Mouse (Mus musculus): ENCODE measurements around the gene Tpcn1. TPM values are rescaled to one million over a fixed set of nuclear protein-coding genes. Genes with fewer than 3 reads are reported as not detected.
A peak's percentile ranks its signal among the peaks of the same experiment; 100 is the strongest.

Tpcn1 gene
- polyA plus RNA-seq, 1 experiment from 2014 or later: 18.3 TPM

DNA sequence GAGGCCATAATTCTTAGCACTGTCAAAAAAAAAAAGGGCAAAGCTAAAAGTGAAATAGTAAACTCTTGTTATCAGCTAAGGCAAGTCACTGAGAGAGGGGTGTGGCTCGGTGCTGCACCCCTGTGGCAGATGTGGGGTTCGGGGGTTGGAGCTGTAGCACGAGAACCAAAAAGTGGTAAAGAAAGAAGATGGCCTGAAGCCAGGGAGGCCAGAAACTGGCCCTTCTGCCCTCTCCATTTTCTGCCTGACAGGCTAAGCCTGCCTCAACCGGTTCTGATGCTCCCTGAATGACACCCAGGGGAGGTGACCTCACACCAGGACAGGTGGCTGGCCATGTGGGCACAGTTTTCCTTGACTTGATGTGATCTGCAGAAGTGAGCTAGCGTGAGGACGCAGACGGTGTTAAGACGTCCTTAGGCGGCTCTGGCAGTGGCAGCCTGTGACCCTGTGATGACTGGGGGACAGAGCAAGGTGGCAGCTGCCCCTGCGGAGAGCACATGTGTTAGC lies 10.5 kb downstream of the Tpcn1 start:
- peaks cover 25% of the 10 kb centered on the region for H3K4me1 ChIP-seq (replicated peaks; ENCODE audit: control insufficient read depth, insufficient read depth, low read length)
- H3K27ac ChIP-seq (ENCODE audit: low read length): no peak overlapping the region
- no peak for ATAC-seq

DNA sequence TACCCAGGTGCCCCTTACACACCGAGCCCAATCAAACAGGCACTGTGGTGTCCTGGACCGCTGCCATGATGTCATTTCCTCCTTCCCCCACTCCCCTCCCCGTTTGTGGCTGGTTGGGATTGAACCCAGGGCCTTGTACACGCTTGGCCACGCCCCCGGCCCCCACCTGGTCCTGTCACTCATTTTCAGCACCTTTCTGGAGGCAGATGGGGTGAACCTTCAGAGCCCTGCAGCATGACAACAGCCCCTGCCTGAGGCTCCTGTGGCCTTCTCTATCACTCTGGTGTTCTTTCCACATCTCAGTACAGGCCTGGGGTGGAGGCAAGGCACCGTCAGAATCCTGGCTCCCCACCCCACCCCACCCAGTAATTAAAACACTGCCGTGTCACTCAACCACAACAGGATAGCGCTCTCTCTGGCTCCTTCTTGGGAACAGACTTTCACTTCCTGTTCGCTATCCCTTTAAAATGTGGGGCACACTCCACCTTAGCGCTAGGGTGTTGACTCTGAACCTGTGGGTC lies 11.6 kb downstream of the Tpcn1 start:
- Histone ChIP-seq H3K4me1 (replicated peaks; ENCODE audit: control insufficient read depth, insufficient read depth, low read length) (peaks cover 28% of the 10 kb centered on the region), H3K36me3 (ENCODE audit: control insufficient read depth, insufficient read depth) (0 out of 2 replicates have a peak, but pooled peaks cover 2% of the 10 kb centered on the region), H3K27me3 (replicated peaks; ENCODE audit: control insufficient read depth, insufficient read depth, low read length) (no peaks in the 10 kb centered on the region), H3K9ac (replicated peaks; ENCODE audit: low read depth, low read length) (no peak overlapping the region), H3K4me2 (ENCODE audit: low read length) (no peak overlapping the region), H3K27ac (ENCODE audit: low read length) (no peak overlapping the region), H3K4me3 (replicated peaks; ENCODE audit: low read length) (no peak overlapping the region), H3K9me3 (ENCODE audit: control insufficient read depth, low read length) (no peaks in the 10 kb centered on the region)
- no peak for ATAC-seq
- WGBS: 78% methylated on average over 11 of the region's 11 CpGs

More for the DNA sequence above, 10.5 kb downstream of the Tpcn1 start:
- H3K36me3 ChIP-seq (ENCODE audit: control insufficient read depth, insufficient read depth): 0 out of 2 replicates have a peak, but pooled peaks cover 3% of the 10 kb centered on the region
- H3K9ac ChIP-seq (replicated peaks; ENCODE audit: low read depth, low read length): no peak overlapping the region
- H3K4me2 ChIP-seq (ENCODE audit: low read length): no peak overlapping the region
- no peaks in the 10 kb centered on the region for H3K27me3 ChIP-seq (replicated peaks; ENCODE audit: control insufficient read depth, insufficient read depth, low read length)
- H3K4me3 ChIP-seq (replicated peaks; ENCODE audit: low read length): no peak overlapping the region
- WGBS: 62% methylated on average over 10 of the region's 10 CpGs
- no peaks in the 10 kb centered on the region for H3K9me3 ChIP-seq (ENCODE audit: control insufficient read depth, low read length)

GRCm38 (mm10) chr5:120574469-120575063 lies 13.9 kb downstream of the Tpcn1 start:
- Histone ChIP-seq H3K27me3 (replicated peaks; ENCODE audit: control insufficient read depth, insufficient read depth, low read length) (no peaks in the 10 kb centered on the region), H3K9me3 (ENCODE audit: control insufficient read depth, low read length) (no peaks in the 10 kb centered on the region), H3K4me3 (replicated peaks; ENCODE audit: low read length) (no peak overlapping the region), H3K4me2 (ENCODE audit: low read length) (no peak overlapping the region), H3K4me1 (replicated peaks; ENCODE audit: control insufficient read depth, insufficient read depth, low read length) (peaks cover 32% of the 10 kb centered on the region), H3K27ac (ENCODE audit: low read length) (no peak overlapping the region), H3K9ac (replicated peaks; ENCODE audit: low read depth, low read length) (no peak overlapping the region), H3K36me3 (ENCODE audit: control insufficient read depth, insufficient read depth) (no peaks in the 10 kb centered on the region)
- no peak for ATAC-seq
- WGBS: 77% methylated on average over 10 of the region's 10 CpGs

DNA sequence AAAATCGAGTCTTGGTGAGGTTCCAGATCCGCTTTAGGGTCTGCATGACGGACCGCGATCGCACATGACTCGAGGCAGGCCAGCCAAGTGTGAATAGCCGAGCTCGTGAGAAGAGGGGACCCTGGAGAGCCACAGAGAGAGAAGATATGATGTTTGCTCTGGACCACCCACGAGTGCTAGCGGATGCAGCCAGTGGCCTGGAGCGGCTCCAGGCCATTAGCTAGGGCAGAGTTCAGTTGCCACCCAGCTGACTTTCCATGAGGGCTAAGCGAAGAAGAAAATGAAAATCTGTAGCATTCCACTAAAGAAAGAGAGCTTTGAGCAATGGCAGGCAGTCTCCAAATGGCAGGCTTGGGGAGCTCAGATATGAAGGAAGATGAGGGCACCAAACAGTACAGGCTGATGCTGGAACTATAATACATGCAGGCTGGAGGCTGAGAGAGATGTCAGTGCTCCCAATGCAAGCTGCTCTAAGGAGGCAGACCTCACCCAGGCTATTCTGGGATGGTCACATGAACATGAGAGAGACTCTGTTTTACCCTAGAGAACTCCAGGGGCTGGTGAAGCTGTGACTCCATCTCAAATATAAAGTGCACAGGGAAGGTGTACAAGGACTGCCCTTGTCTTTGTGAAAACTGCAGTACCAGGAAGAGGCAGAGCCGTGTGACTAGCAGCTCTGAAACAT lies 17.3 kb downstream of the Tpcn1 start:
- no peak overlapping the region for H3K9ac ChIP-seq (replicated peaks; ENCODE audit: low read depth, low read length)
- no peak overlapping the region for H3K4me3 ChIP-seq (replicated peaks; ENCODE audit: low read length)
- no peak overlapping the region for H3K27ac ChIP-seq (ENCODE audit: low read length)
- H3K27me3 ChIP-seq (replicated peaks; ENCODE audit: control insufficient read depth, insufficient read depth, low read length): no peaks in the 10 kb centered on the region
- no peak overlapping the region for H3K4me2 ChIP-seq (ENCODE audit: low read length)
- 57% methylated on average over 14 of the region's 14 CpGs for WGBS
- H3K36me3 ChIP-seq (ENCODE audit: control insufficient read depth, insufficient read depth): no peaks in the 10 kb centered on the region
- H3K9me3 ChIP-seq (ENCODE audit: control insufficient read depth, low read length): no peaks in the 10 kb centered on the region
- ATAC-seq: no peak
- H3K4me1 ChIP-seq (replicated peaks; ENCODE audit: control insufficient read depth, insufficient read depth, low read length): peaks cover 47% of the 10 kb centered on the region

DNA sequence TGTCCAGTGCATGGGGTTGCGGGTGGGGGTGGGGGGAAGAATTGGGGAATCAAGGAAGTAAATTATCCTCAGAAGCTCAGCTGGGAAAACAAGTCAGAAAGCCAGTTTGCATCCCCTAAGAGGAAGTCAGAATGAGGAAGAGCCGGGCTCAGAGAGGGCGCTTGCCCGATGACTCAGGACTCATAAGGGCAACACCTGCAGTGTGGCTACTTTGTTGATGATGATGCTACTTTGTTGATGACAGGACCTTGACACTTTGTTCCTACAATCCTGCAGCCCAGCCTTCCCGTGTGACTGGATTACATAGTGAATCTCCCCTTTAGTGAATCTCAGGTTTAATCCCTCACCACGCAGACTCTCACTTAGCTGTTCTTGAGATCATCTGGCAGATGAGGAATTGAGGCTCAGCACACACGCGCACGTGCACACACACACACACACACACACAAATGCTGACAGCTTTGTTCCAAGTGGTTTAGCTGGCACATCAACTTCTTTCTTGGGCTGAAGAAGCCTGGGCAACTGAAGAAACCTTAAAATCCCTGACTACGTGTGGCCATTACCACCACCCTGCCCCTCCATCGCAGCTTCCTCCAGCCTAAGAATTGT lies 18.1 kb downstream of the Tpcn1 start:
- H3K4me3 ChIP-seq (replicated peaks; ENCODE audit: low read length): no peak overlapping the region
- ATAC-seq: no peak
- H3K9me3 ChIP-seq (ENCODE audit: control insufficient read depth, low read length): no peaks in the 10 kb centered on the region
- no peak overlapping the region for H3K27ac ChIP-seq (ENCODE audit: low read length)
- H3K9ac ChIP-seq (replicated peaks; ENCODE audit: low read depth, low read length): no peak overlapping the region
- peaks cover 55% of the 10 kb centered on the region for H3K4me1 ChIP-seq (replicated peaks; ENCODE audit: control insufficient read depth, insufficient read depth, low read length)
- H3K36me3 ChIP-seq (ENCODE audit: control insufficient read depth, insufficient read depth): no peaks in the 10 kb centered on the region
- 79% methylated on average over 11 of the region's 11 CpGs for WGBS
- no peak overlapping the region for H3K4me2 ChIP-seq (ENCODE audit: low read length)
- no peaks in the 10 kb centered on the region for H3K27me3 ChIP-seq (replicated peaks; ENCODE audit: control insufficient read depth, insufficient read depth, low read length)

DNA sequence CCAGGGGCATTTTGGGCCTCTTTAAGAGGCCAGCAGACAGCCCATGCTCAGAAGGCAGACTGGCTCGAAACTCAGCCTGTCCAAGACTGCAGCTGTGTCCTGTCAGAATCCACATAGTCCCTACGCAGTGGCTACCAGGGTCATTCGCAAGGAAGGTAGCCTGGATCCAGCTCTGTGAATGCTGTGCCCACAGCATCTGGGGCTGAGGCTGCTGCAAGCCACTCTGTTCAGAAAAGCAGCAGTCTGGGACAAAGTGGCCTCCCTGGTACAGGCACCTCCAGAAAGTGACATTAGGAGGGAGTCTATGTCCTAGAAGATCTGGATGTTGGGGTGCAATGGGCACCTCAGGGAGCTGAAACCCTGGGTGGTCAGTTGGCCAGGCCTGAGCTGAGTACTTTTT lies 18.7 kb downstream of the Tpcn1 start:
- Histone ChIP-seq H3K4me1 (replicated peaks; ENCODE audit: control insufficient read depth, insufficient read depth, low read length) (peaks cover 61% of the 10 kb centered on the region), H3K4me3 (replicated peaks; ENCODE audit: low read length) (no peak overlapping the region), H3K9ac (replicated peaks; ENCODE audit: low read depth, low read length) (no peak overlapping the region), H3K4me2 (ENCODE audit: low read length) (no peak overlapping the region), H3K27me3 (replicated peaks; ENCODE audit: control insufficient read depth, insufficient read depth, low read length) (no peaks in the 10 kb centered on the region), H3K9me3 (ENCODE audit: control insufficient read depth, low read length) (no peaks in the 10 kb centered on the region), H3K27ac (ENCODE audit: low read length) (no peak overlapping the region), H3K36me3 (ENCODE audit: control insufficient read depth, insufficient read depth) (no peaks in the 10 kb centered on the region)
- no peak for ATAC-seq
- 94% methylated on average over 3 of the region's 3 CpGs for WGBS

DNA sequence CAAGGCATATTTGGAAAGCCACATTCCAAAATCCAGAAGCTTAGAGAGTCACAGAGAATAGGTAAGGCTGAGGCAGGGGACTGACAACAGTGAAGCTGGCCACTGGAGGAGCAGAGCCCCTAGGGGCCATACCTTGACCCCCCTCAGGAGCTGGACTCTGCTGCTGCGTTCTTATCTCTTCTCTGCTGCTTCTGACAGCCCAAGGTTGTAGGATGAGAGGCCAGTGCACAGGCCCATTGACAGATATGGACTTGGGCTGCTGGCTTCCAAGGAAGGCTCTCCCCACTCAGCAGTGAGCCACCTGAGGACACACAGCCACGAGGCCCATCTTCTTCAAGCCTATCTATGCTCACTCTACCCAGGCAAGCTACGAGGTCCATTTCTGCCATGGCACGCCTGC lies 19.5 kb downstream of the Tpcn1 start:
- Histone ChIP-seq H3K9me3 (ENCODE audit: control insufficient read depth, low read length) (no peaks in the 10 kb centered on the region), H3K36me3 (ENCODE audit: control insufficient read depth, insufficient read depth) (no peaks in the 10 kb centered on the region), H3K4me2 (ENCODE audit: low read length) (no peak overlapping the region), H3K27ac (ENCODE audit: low read length) (peak overlapping the region; percentile 91), H3K4me1 (replicated peaks; ENCODE audit: control insufficient read depth, insufficient read depth, low read length) (peaks cover 64% of the 10 kb centered on the region), H3K27me3 (replicated peaks; ENCODE audit: control insufficient read depth, insufficient read depth, low read length) (no peaks in the 10 kb centered on the region), H3K9ac (replicated peaks; ENCODE audit: low read depth, low read length) (no peak overlapping the region), H3K4me3 (replicated peaks; ENCODE audit: low read length) (no peak overlapping the region)
- 90% methylated on average over 4 of the region's 4 CpGs for WGBS
- ATAC-seq: no peak

DNA sequence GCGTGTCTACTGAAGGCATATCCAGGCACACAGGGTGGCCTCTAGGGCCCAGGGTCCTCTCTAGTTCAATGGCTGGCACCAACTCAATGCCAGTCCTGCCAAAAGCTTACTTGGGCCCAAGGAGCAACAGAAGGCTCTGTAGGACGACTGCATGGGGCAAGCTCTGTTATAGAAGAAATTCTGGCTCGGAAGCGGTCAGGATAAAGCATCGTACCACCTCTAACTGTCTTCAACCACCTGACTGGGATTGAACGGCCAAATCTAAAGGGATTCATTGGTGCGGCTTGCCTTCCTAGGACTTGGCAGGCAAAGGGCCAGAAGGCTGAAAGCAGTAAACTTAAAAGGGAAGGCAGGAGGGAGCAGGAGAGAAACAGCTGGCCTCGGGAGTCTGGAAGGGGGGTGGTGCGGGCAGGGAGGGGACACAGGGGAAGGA lies 20.1 kb downstream of the Tpcn1 start:
- Histone ChIP-seq H3K4me2 (ENCODE audit: low read length) (peak overlapping the region; percentile 34; the same call in 1 of the 2 replicates), H3K36me3 (ENCODE audit: control insufficient read depth, insufficient read depth) (no peaks in the 10 kb centered on the region), H3K9me3 (ENCODE audit: control insufficient read depth, low read length) (no peaks in the 10 kb centered on the region), H3K4me1 (replicated peaks; ENCODE audit: control insufficient read depth, insufficient read depth, low read length) (peaks cover 66% of the 10 kb centered on the region), H3K4me3 (replicated peaks; ENCODE audit: low read length) (no peak overlapping the region), H3K27me3 (replicated peaks; ENCODE audit: control insufficient read depth, insufficient read depth, low read length) (no peaks in the 10 kb centered on the region), H3K9ac (replicated peaks; ENCODE audit: low read depth, low read length) (peak overlapping the region; percentile 33; the same call in 1 of the 2 replicates), H3K27ac (ENCODE audit: low read length) (peak overlapping the region; percentile 91)
- peak; percentile 19; the same call in 1 of the 2 replicates for ATAC-seq
- 23% methylated on average over 9 of the region's 9 CpGs for WGBS

DNA sequence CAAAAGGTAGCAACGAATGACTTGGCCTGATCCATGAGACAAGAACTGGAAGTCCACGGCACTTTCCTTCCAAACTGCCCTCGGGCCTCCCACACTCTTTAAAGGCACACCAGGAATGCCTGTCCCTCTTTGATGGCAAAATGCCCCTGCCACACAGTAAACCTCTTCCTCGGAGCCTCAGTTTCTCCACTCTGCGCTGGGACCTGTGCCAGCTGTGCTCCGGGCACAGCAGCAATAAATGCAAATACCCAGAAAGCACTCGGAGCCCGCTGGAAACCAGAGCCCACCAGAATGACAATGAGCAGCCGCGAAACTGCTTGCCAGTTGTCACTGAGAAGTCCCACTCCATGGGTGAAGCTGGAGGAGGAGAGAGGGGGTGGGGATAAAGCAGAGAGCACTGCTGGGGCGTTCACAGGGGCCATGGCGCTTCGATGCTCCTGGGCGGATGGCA lies 20.7 kb downstream of the Tpcn1 start:
- Histone ChIP-seq H3K4me2 (ENCODE audit: low read length) (peak overlapping the region; percentile 34), H3K4me1 (replicated peaks; ENCODE audit: control insufficient read depth, insufficient read depth, low read length) (peaks cover 67% of the 10 kb centered on the region), H3K9ac (replicated peaks; ENCODE audit: low read depth, low read length) (peak overlapping the region; percentile 37; the same call in 1 of the 2 replicates), H3K36me3 (ENCODE audit: control insufficient read depth, insufficient read depth) (no peaks in the 10 kb centered on the region), H3K27ac (ENCODE audit: low read length) (peak overlapping the region; percentile 91), H3K4me3 (replicated peaks; ENCODE audit: low read length) (no peak overlapping the region), H3K27me3 (replicated peaks; ENCODE audit: control insufficient read depth, insufficient read depth, low read length) (no peaks in the 10 kb centered on the region), H3K9me3 (ENCODE audit: control insufficient read depth, low read length) (no peaks in the 10 kb centered on the region)
- WGBS: 10% methylated on average over 14 of the region's 14 CpGs
- peak; percentile 46; the same call in 1 of the 2 replicates for ATAC-seq

Measured in forebrain, embryonic 16.5 days (tissue).